Mouse (Mus musculus): ENCODE data around the gene Otub1. TPM values are rescaled to one million over a fixed set of nuclear protein-coding genes. Genes with fewer than 3 reads are reported as not detected.

The Otub1 gene
- polyA plus RNA-seq, 1 experiment: 265 TPM

GRCm38 (mm10) chr19:7195900-7196728 lies 10.0 kb downstream of the Otub1 start:
- Histone ChIP-seq H3K27ac (ENCODE audit: insufficient read depth, low read length) (no peak overlapping the region), H3K4me3 (ENCODE audit: insufficient read depth, low read length) (no peak overlapping the region), H3K4me1 (ENCODE audit: control insufficient read depth, insufficient read depth, low read length) (no peaks in the 10 kb centered on the region)
- TF ChIP-seq CTCF (IDR thresholded peaks at IDR 0.05; ENCODE audit: extremely low read depth, insufficient read depth, low read length) (peak; percentile 59), POLR2A (IDR thresholded peaks at IDR 0.05; ENCODE audit: extremely low read depth, insufficient read depth, low read length) (no peak)

GRCm38 (mm10) chr19:7192561-7192967 lies 13.6 kb downstream of the Otub1 start:
- no peak for TF ChIP-seq POLR2A (IDR thresholded peaks at IDR 0.05; ENCODE audit: extremely low read depth, insufficient read depth, low read length)
- no peak for TF ChIP-seq CTCF (IDR thresholded peaks at IDR 0.05; ENCODE audit: extremely low read depth, insufficient read depth, low read length)
- H3K27ac ChIP-seq (ENCODE audit: insufficient read depth, low read length): no peak overlapping the region
- H3K4me1 ChIP-seq (ENCODE audit: control insufficient read depth, insufficient read depth, low read length): no peaks in the 10 kb centered on the region
- no peak overlapping the region for H3K4me3 ChIP-seq (ENCODE audit: insufficient read depth, low read length)

GRCm38 (mm10) chr19:7191639-7192038 lies 14.5 kb downstream of the Otub1 start:
- TF ChIP-seq POLR2A (IDR thresholded peaks at IDR 0.05; ENCODE audit: extremely low read depth, insufficient read depth, low read length) (no peak), CTCF (IDR thresholded peaks at IDR 0.05; ENCODE audit: extremely low read depth, insufficient read depth, low read length) (no peak)
- no peaks in the 10 kb centered on the region; the same call in 1 of the 2 replicates for H3K4me1 ChIP-seq (ENCODE audit: control insufficient read depth, insufficient read depth, low read length)
- no peak overlapping the region for H3K27ac ChIP-seq (ENCODE audit: insufficient read depth, low read length)
- H3K4me3 ChIP-seq (ENCODE audit: insufficient read depth, low read length): no peak overlapping the region

- Histone ChIP-seq H3K27ac (ENCODE audit: insufficient read depth, low read length) (no peak overlapping the region), H3K4me1 (ENCODE audit: control insufficient read depth, insufficient read depth, low read length) (no peaks in the 10 kb centered on the region; the same call in 1 of the 2 replicates), H3K4me3 (ENCODE audit: insufficient read depth, low read length) (no peak overlapping the region)
- TF ChIP-seq CTCF (IDR thresholded peaks at IDR 0.05; ENCODE audit: extremely low read depth, insufficient read depth, low read length) (no peak), POLR2A (IDR thresholded peaks at IDR 0.05; ENCODE audit: extremely low read depth, insufficient read depth, low read length) (no peak)
Measured at GRCm38 (mm10) chr19:7190986-7191385, 15.1 kb downstream of the Otub1 start.

GRCm38 (mm10) chr19:7189026-7189425 lies 17.1 kb downstream of the Otub1 start:
- Histone ChIP-seq H3K27ac (ENCODE audit: insufficient read depth, low read length) (no peak overlapping the region), H3K4me3 (ENCODE audit: insufficient read depth, low read length) (no peak overlapping the region), H3K4me1 (ENCODE audit: control insufficient read depth, insufficient read depth, low read length) (no peaks in the 10 kb centered on the region; the same call in 1 of the 2 replicates)
- TF ChIP-seq POLR2A (IDR thresholded peaks at IDR 0.05; ENCODE audit: extremely low read depth, insufficient read depth, low read length): no peak
- no peak for TF ChIP-seq CTCF (IDR thresholded peaks at IDR 0.05; ENCODE audit: extremely low read depth, insufficient read depth, low read length)

- H3K4me1 ChIP-seq (ENCODE audit: control insufficient read depth, insufficient read depth, low read length): no peaks in the 10 kb centered on the region; the same call in 1 of the 2 replicates
- no peak overlapping the region for H3K4me3 ChIP-seq (ENCODE audit: insufficient read depth, low read length)
- H3K27ac ChIP-seq (ENCODE audit: insufficient read depth, low read length): no peak overlapping the region
- no peak for TF ChIP-seq POLR2A (IDR thresholded peaks at IDR 0.05; ENCODE audit: extremely low read depth, insufficient read depth, low read length)
- no peak for TF ChIP-seq CTCF (IDR thresholded peaks at IDR 0.05; ENCODE audit: extremely low read depth, insufficient read depth, low read length)
Measured at GRCm38 (mm10) chr19:7187157-7187556, 19.0 kb downstream of the Otub1 start.

GRCm38 (mm10) chr19:7185715-7186291 lies 20.3 kb downstream of the Otub1 start:
- no peak overlapping the region for H3K4me3 ChIP-seq (ENCODE audit: insufficient read depth, low read length)
- H3K4me1 ChIP-seq (ENCODE audit: control insufficient read depth, insufficient read depth, low read length): peaks cover 1% of the 10 kb centered on the region; the same call in 1 of the 2 replicates
- TF ChIP-seq CTCF (IDR thresholded peaks at IDR 0.05; ENCODE audit: extremely low read depth, insufficient read depth, low read length) (no peak), POLR2A (IDR thresholded peaks at IDR 0.05; ENCODE audit: extremely low read depth, insufficient read depth, low read length) (no peak)
- H3K27ac ChIP-seq (ENCODE audit: insufficient read depth, low read length): no peak overlapping the region

DNA sequence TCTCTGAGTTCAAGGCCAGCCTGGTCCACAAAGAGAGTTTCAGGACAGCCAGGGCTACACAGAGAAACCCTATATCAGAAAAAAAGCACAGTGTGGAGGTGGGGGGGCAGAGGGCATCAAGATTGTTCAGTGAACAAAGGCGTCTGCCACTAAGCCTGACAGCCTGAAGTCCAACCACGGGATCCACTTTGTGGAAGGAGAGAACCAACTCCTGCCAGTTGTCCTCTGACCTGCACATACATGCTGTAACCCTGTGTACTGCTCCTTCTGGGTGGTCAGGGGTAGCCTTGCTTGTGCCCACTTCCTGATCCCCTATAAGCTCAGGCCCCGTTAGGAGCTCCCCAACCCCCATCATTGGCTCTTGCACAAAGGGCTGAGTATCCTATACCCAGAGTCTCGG lies 21.1 kb downstream of the Otub1 start:
- no peak overlapping the region for H3K4me3 ChIP-seq (ENCODE audit: insufficient read depth, low read length)
- peaks cover 1% of the 10 kb centered on the region; the same call in 1 of the 2 replicates for H3K4me1 ChIP-seq (ENCODE audit: control insufficient read depth, insufficient read depth, low read length)
- TF ChIP-seq CTCF (IDR thresholded peaks at IDR 0.05; ENCODE audit: extremely low read depth, insufficient read depth, low read length): no peak
- no peak for TF ChIP-seq POLR2A (IDR thresholded peaks at IDR 0.05; ENCODE audit: extremely low read depth, insufficient read depth, low read length)

DNA sequence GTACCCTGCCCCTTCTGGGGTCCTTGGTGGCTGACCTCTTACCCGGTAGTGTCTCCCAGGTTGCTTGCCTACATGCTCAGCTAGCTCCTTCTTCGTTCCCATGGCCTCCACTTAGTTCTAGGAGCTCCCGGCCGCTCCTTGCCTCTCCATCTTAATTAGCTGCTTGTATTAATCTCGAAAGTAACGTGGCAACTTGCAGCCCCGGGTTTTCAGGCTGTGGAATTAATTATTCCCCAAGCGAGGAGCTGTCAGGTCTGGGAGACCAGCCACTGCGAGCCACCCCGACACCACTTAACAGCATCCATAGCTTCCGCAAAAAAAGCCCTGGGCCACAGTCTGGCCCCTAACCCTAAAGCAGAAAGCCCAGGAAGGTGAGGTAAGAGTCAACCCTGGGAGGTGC lies 22.7 kb downstream of the Otub1 start:
- Histone ChIP-seq H3K27ac (ENCODE audit: insufficient read depth, low read length) (no peak overlapping the region), H3K4me3 (ENCODE audit: insufficient read depth, low read length) (no peak overlapping the region), H3K4me1 (ENCODE audit: control insufficient read depth, insufficient read depth, low read length) (peaks cover 3% of the 10 kb centered on the region; the same call in 1 of the 2 replicates)
- no peak for TF ChIP-seq CTCF (IDR thresholded peaks at IDR 0.05; ENCODE audit: extremely low read depth, insufficient read depth, low read length)
- TF ChIP-seq POLR2A (IDR thresholded peaks at IDR 0.05; ENCODE audit: extremely low read depth, insufficient read depth, low read length): no peak

More for the DNA sequence above, 21.1 kb downstream of the Otub1 start:
- no peak overlapping the region for H3K27ac ChIP-seq (ENCODE audit: insufficient read depth, low read length)
